Mouse (Mus musculus) MEL (cell line): ENCODE data around the gene Polrmt. TPM values are rescaled to one million over a fixed set of nuclear protein-coding genes. Genes with fewer than 3 reads are reported as not detected.
A peak's percentile ranks its signal among the peaks of the same experiment; 100 is the strongest.

Source experiments
- DNase-seq: peaks from one replicate; pipeline ENCODE4 v3.0.0; 2011; ENCODE audit warnings: low read depth, low spot score
- H3K27ac ChIP-seq: 2 replicates; pipeline ENCODE4 v1.5.1; 2012; ENCODE audit warnings: low read depth, mild to moderate bottlenecking, control low read depth, low read length, moderate library complexity; ENCODE audit not compliant: control insufficient read depth
- H3K27me3 ChIP-seq, 2 experiments: fragments of 150-350 bp in 1 of 2; sonication (generic) in 1 of 2; 2 replicates each; pipeline ENCODE4 v1.6.1; 2012; ENCODE audit warnings: low read length in 2 of 2, mild to moderate bottlenecking in 2 of 2, improper control_type of control experiment in 1 of 2, moderate library complexity in 1 of 2; ENCODE audit not compliant: insufficient read depth in 2 of 2, control insufficient read depth in 1 of 2
- H3K36me3 ChIP-seq, 2 experiments: 2 replicates each; pipeline ENCODE4 v1.6.1; 2012 to 2014; ENCODE audit warnings: low read length in 2 of 2, improper control_type of control experiment in 1 of 2, inconsistent platforms in 1 of 2, mild to moderate bottlenecking in 1 of 2; ENCODE audit not compliant: insufficient read depth in 2 of 2, control insufficient read depth in 1 of 2
- H3K4me1 ChIP-seq, 2 experiments: fragments of 150-350 bp in 1 of 2; sonication (generic) in 1 of 2; 2 replicates each; pipeline ENCODE4 v1.6.1; 2012; ENCODE audit warnings: low read length in 2 of 2, improper control_type of control experiment in 1 of 2, mild to moderate bottlenecking in 1 of 2; ENCODE audit not compliant: insufficient read depth in 2 of 2, control insufficient read depth in 1 of 2
- H3K4me3 ChIP-seq, 2 experiments: fragments of 150-350 bp in 1 of 2; sonication (generic) in 1 of 2; 2 replicates each; pipeline ENCODE4 v1.5.1; 2012; ENCODE audit warnings: low read depth in 2 of 2, low read length in 2 of 2, mild to moderate bottlenecking in 2 of 2, moderate library complexity in 2 of 2, control low read depth in 1 of 2, improper control_type of control experiment in 1 of 2; ENCODE audit not compliant: control insufficient read depth in 1 of 2, insufficient read depth in 1 of 2
- H3K79me2 ChIP-seq: 2 replicates; pipeline ENCODE4 v1.6.1; 2012; ENCODE audit warnings: mild to moderate bottlenecking, low read length, moderate library complexity; ENCODE audit not compliant: control insufficient read depth, poor library complexity, insufficient read depth
- H3K9ac ChIP-seq: 2 replicates; pipeline ENCODE4 v1.6.1; 2012; ENCODE audit warnings: low read depth, mild to moderate bottlenecking, control low read depth, low read length, moderate library complexity; ENCODE audit not compliant: control insufficient read depth, poor library complexity, severe bottlenecking
- H3K9me3 ChIP-seq: fragments of 150-350 bp; sonication (generic); replicated peaks from 2 replicates; pipeline ENCODE4 v1.6.1; 2012; ENCODE audit warnings: mild to moderate bottlenecking, low read length, improper control_type of control experiment, moderate library complexity; ENCODE audit not compliant: insufficient read depth
- CHD1 ChIP-seq: IDR thresholded peaks from 2 replicates; pipeline ENCODE4 v1.6.1; 2012; ENCODE audit warnings: low read depth, mild to moderate bottlenecking, inconsistent platforms, low read length, improper control_type of control experiment
- CTCF ChIP-seq, 3 experiments: IDR thresholded peaks in 2 of 3; conservative IDR thresholded peaks in 1 of 3; 2 replicates each; pipeline ENCODE4 v1.5.1; 2011 to 2012; ENCODE audit warnings: low read length in 3 of 3, low read depth in 2 of 3, mild to moderate bottlenecking in 2 of 3, improper control_type of control experiment in 1 of 3, inconsistent platforms in 1 of 3, mixed read lengths in 1 of 3, moderate library complexity in 1 of 3; ENCODE audit not compliant: control insufficient read depth in 1 of 3, insufficient read depth in 1 of 3, poor library complexity in 1 of 3, severe bottlenecking in 1 of 3
- E2F4 ChIP-seq: IDR thresholded peaks from 2 replicates; pipeline ENCODE4 v1.6.1; 2011; ENCODE audit warnings: low read depth, low read length, improper control_type of control experiment, borderline replicate concordance
- EP300 ChIP-seq, 2 experiments: IDR thresholded peaks; 2 replicates each; pipeline ENCODE4 v1.6.1; 2011; ENCODE audit warnings: improper control_type of control experiment in 2 of 2, low read length in 2 of 2, low read depth in 1 of 2, mild to moderate bottlenecking in 1 of 2
- GABPA ChIP-seq: IDR thresholded peaks from 2 replicates; pipeline ENCODE4 v1.6.1; 2012; ENCODE audit warnings: low read depth, mild to moderate bottlenecking, inconsistent platforms, low read length, improper control_type of control experiment, moderate library complexity
- GATA1 ChIP-seq: IDR thresholded peaks from 2 replicates; pipeline ENCODE4 v1.6.1; 2011; ENCODE audit warnings: low read depth, low read length, improper control_type of control experiment
- KAT2A ChIP-seq: conservative IDR thresholded peaks from 2 replicates; pipeline ENCODE4 v1.6.1; 2012; ENCODE audit warnings: low read depth, low read length, improper control_type of control experiment, inconsistent platforms
- MEF2A ChIP-seq: IDR thresholded peaks from 2 replicates; pipeline ENCODE4 v1.6.1; 2014; ENCODE audit warnings: low read depth, mild to moderate bottlenecking, inconsistent platforms, low read length, improper control_type of control experiment; ENCODE audit not compliant: poor library complexity, insufficient replicate concordance, severe bottlenecking; ENCODE audit errors: extremely low read depth
- POLR2AphosphoS5 ChIP-seq: IDR thresholded peaks from 2 replicates; pipeline ENCODE4 v1.6.1; 2012; ENCODE audit warnings: low read depth, borderline replicate concordance, mild to moderate bottlenecking, inconsistent platforms, low read length, moderate library complexity, mixed read lengths
- RAD21 ChIP-seq: IDR thresholded peaks from 2 replicates; pipeline ENCODE4 v1.6.1; 2011; ENCODE audit warnings: mild to moderate bottlenecking, low read depth, low read length, improper control_type of control experiment
- RCOR1 ChIP-seq: IDR thresholded peaks from 2 replicates; pipeline ENCODE4 v1.6.1; 2012; ENCODE audit warnings: low read depth, mild to moderate bottlenecking, inconsistent platforms, low read length, improper control_type of control experiment
- SMC3 ChIP-seq: IDR thresholded peaks from 2 replicates; pipeline ENCODE4 v1.6.1; 2011; ENCODE audit warnings: low read depth, low read length, improper control_type of control experiment
- UBTF ChIP-seq: IDR thresholded peaks from 2 replicates; pipeline ENCODE4 v1.6.1; 2012; ENCODE audit warnings: low read depth, mild to moderate bottlenecking, inconsistent platforms, low read length, improper control_type of control experiment, moderate library complexity, borderline replicate concordance; ENCODE audit not compliant: insufficient read depth
- ZMIZ1 ChIP-seq: IDR thresholded peaks from 2 replicates; pipeline ENCODE4 v1.6.1; 2012; ENCODE audit warnings: low read depth, mild to moderate bottlenecking, inconsistent platforms, low read length, improper control_type of control experiment, moderate library complexity
- ZNF384 ChIP-seq: IDR thresholded peaks from 2 replicates; pipeline ENCODE4 v1.6.1; 2012; ENCODE audit warnings: low read depth, mild to moderate bottlenecking, inconsistent platforms, low read length, improper control_type of control experiment
- polyA plus RNA-seq, 2 experiments: library from polyadenylated mRNA; stranded (reverse) in 1 of 2; unstranded in 1 of 2; fragments of >175 nt in 1 of 2; fragments of >200 nt in 1 of 2; gene quantifications; 2 replicates each; pipeline versions ENCODE4 v1.2.1 to v1.2.4; 2012; ENCODE audit warnings: low replicate concordance in 2 of 2, low read depth in 1 of 2; ENCODE audit not compliant: insufficient read length in 2 of 2, insufficient read depth in 1 of 2, missing spikeins in 1 of 2
- total RNA-seq: library from RNA; depleted of rRNA; stranded (reverse); fragments of 300-350 nt; gene quantifications from 2 replicates; pipeline ENCODE4 v1.2.3, GENCODE M21; 2012

Polrmt gene
- total and polyA plus RNA-seq, 3 experiments, result 35.7 to 66.9 TPM; not detected in 1

DNA sequence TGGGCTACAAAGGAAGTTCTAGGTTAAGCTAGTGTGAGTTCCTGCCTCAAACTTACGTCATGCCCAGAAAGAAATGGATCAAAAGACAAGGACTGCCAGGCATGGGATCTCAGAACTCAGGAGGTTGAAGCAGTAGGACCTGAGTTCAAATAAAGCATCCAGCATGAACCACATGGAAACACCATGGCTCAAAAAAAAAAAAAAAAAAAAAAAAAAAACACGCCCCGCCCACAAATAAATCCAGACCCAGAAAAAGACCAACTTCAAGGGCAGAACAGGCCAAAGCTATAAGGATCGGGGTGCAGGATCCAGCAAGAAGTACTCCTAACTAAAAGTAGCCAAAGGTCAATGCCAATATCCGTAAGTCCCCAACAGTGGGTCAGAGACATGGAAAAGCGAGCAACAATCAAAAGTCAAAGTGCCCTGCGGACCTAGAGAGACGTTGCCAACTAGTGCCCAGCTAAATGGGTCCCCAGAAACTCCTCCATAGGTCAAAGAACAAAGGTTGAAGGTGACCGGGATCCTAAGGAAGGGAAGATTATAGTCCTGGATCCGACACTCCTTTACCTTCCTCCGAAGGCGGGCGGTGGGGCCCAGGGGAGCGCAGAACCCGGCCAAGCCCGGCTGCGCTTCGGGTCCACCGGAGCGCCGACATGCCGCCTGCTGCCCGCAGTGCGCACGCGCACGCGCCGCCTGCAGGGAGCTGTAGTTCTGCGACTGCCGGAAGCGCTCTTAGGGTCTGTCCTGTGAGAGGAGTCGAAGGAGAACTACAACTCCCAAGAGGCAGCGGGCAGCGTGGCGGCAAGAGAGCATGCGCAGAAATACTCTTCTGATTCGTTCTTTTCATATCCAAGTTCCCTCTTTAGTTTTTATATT lies at the start of gene Polrmt (continued):
- TF ChIP-seq SMC3 (no peak), GATA1 (no peak), ZMIZ1 (no peak), EP300 (IDR thresholded peaks at IDR 0.05; ENCODE audit: low read depth in 1 of 2, low read length in 2 of 2) (no peak), GABPA (no peak)

DNA sequence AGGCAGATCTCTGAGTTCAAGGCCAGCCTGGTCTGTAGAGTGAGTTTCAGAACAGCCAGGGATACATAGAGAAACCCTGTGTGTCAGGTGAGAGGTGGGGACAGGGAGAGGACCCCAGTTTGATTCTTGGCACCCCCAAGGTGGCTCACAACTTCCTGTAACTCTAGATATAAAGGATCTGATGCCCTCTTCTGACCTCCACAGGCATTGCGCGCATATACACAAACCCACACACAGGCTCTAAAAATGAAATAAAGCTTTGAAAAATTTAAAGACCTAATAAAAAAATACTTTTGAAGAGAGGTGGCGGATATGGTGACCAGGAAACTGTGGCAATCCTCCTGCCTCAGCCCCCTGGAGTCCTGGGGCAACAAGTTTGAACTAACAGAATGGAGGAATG lies 49.5 kb upstream of the Polrmt start:
- Histone ChIP-seq H3K9me3 (no peaks in the 10 kb centered on the region), H3K27ac (no peak overlapping the region), H3K79me2 (no peaks in the 10 kb centered on the region), H3K4me3 (no peak overlapping the region), H3K27me3 (no peaks in the 10 kb centered on the region), H3K4me1 (peaks cover 10 to 26% of the 10 kb centered on the region in 2 experiments), H3K9ac (no peak overlapping the region), H3K36me3 (peaks cover 0 to 13% of the 10 kb centered on the region in 2 experiments; a peak in 2 of 4 replicates)
- TF ChIP-seq RAD21 (no peak), CTCF (IDR thresholded peaks at IDR 0.05 in 2 of 3, conservative IDR thresholded peaks at IDR 0.05 in 1 of 3; ENCODE audit: control insufficient read depth in 1 of 3, insufficient read depth in 1 of 3, low read depth in 2 of 3, low read length in 3 of 3, poor library complexity in 1 of 3, severe bottlenecking in 1 of 3) (peak in 2 of 3 experiments; percentile 21 to 30; a peak in 4 of 6 replicates)
- peak; percentile 49 for DNase-seq

DNA sequence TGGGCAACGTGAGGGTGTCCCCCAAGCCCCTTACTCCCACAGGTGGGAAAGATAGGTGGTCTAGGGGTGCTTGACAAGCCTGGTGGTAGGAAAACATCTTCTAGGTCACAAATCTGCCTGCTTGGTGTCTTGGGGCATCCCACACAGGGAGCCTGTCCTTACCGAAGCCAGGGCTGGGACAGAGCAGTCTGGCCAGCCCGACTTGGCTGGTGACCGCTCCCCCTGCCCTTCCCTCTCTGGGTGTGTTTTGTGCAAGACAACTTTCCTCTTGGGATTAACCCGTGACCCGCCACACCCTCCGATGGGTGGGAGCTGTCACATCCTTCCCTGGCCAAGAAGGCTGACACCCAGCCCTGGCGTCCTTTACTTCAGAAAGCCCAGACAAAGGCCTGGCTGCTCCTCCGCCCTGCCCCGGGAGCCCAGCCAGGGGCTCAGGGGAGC lies 48.1 kb upstream of the Polrmt start:
- Histone ChIP-seq H3K9ac (no peak overlapping the region), H3K27ac (no peak overlapping the region), H3K27me3 (no peaks in the 10 kb centered on the region), H3K9me3 (no peaks in the 10 kb centered on the region), H3K4me1 (peaks cover 10 to 26% of the 10 kb centered on the region in 2 experiments), H3K4me3 (no peak overlapping the region), H3K79me2 (no peaks in the 10 kb centered on the region), H3K36me3 (peaks cover 0 to 13% of the 10 kb centered on the region in 2 experiments; a peak in 2 of 4 replicates)
- TF ChIP-seq ZNF384 (no peak), UBTF (no peak), POLR2AphosphoS5 (no peak), CHD1 (no peak), KAT2A (no peak), MEF2A (no peak), RCOR1 (no peak), E2F4 (no peak)
- no peak for DNase-seq
